Mouse (Mus musculus): ENCODE measurements around the gene Zfyve21. TPM values are rescaled to one million over a fixed set of nuclear protein-coding genes. Genes with fewer than 3 reads are reported as not detected.

Gene Zfyve21
- polyA plus RNA-seq, 1 experiment, result 77.7 TPM

GRCm38 (mm10) chr12:111830375-111830774 lies 16.4 kb downstream of the Zfyve21 start:
- Histone ChIP-seq H3ac (ENCODE audit: control insufficient read depth, insufficient read length) (no peak overlapping the region), H3K27me3 (ENCODE audit: control insufficient read depth, insufficient read depth, insufficient read length) (no peaks in the 10 kb centered on the region), H3K4me2 (ENCODE audit: low read depth) (no peak overlapping the region), H3K36me3 (ENCODE audit: control insufficient read depth, insufficient read depth) (peaks cover 21% of the 10 kb centered on the region), H3K4me3 (no peak overlapping the region), H3K79me2 (ENCODE audit: control insufficient read depth, insufficient read depth) (no peaks in the 10 kb centered on the region)
- no peak for TF ChIP-seq CEBPB (IDR thresholded peaks at IDR 0.05; ENCODE audit: insufficient read depth, poor library complexity, severe bottlenecking)

DNA sequence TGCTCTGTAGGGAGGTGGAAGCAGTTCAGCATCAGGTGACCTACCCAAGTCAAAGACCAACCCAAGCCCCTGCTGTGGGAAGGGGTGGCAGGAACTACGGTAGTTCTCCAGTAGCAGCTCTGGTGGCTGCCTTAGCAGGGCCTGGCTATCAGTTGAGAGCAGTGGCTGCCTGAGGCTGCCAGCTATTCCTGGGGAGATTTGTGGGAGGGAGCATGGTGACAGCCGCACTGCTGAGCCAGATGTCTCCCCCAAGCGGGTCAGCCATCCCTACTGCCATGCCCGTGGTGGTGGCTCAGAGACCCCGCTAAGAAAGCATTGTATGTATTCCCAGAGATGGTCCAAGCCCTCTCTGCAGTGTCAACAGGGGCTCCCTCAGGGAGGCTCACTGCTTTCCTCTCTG lies 18.7 kb downstream of the Zfyve21 start:
- H3ac ChIP-seq (ENCODE audit: control insufficient read depth, insufficient read length), result no peak overlapping the region
- no peak overlapping the region for H3K4me2 ChIP-seq (ENCODE audit: low read depth)
- no peaks in the 10 kb centered on the region for H3K27me3 ChIP-seq (ENCODE audit: control insufficient read depth, insufficient read depth, insufficient read length)
- H3K36me3 ChIP-seq (ENCODE audit: control insufficient read depth, insufficient read depth), result peaks cover 20% of the 10 kb centered on the region
- TF ChIP-seq TCF12 (IDR thresholded peaks at IDR 0.05; ENCODE audit: insufficient read depth, poor library complexity, severe bottlenecking) (no peak), MYOG (IDR thresholded peaks at IDR 0.05; ENCODE audit: control insufficient read depth in 1 of 3, insufficient read depth in 1 of 3, insufficient read length in 2 of 3, low read depth in 2 of 3) (no peak), POLR2AphosphoS2 (IDR thresholded peaks at IDR 0.05; ENCODE audit: insufficient read length, low read depth) (no peak), MYOD1 (IDR thresholded peaks at IDR 0.05; ENCODE audit: control insufficient read depth in 1 of 3, insufficient read length in 2 of 3, low read depth in 2 of 3) (no peak)
- no peak overlapping the region for H3K4me3 ChIP-seq
- H3K79me2 ChIP-seq (ENCODE audit: control insufficient read depth, insufficient read depth), result no peaks in the 10 kb centered on the region

DNA sequence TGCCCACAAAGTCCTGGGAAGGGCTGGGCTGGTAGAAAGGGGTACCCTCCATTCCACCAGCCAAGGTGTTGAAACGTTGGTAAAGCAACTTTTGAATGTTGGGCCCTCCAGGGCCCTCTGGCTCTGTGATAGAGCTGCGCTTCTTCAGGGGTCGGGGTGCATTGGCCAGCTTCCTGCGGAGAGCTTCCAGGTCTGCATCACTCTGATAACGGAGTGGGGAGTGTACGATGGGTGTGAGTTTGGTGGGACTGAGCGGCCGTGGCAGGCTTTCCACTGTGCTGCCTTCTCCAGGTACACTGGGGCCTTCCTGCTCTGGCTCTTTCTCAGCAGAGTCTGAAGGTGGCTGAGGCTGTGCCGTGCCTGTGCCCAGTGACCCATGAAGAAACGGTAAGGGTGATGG lies 19.5 kb downstream of the Zfyve21 start:
- no peaks in the 10 kb centered on the region for H3K27me3 ChIP-seq (ENCODE audit: control insufficient read depth, insufficient read depth, insufficient read length)
- peaks cover 18% of the 10 kb centered on the region for H3K36me3 ChIP-seq (ENCODE audit: control insufficient read depth, insufficient read depth)
- no peak overlapping the region for H3K4me2 ChIP-seq (ENCODE audit: low read depth)
- H3K79me2 ChIP-seq (ENCODE audit: control insufficient read depth, insufficient read depth), result no peaks in the 10 kb centered on the region
- no peak overlapping the region for H3ac ChIP-seq (ENCODE audit: control insufficient read depth, insufficient read length)
- TF ChIP-seq CEBPB (IDR thresholded peaks at IDR 0.05; ENCODE audit: insufficient read depth, poor library complexity, severe bottlenecking), result no peak
- no peak for TF ChIP-seq MAX (IDR thresholded peaks at IDR 0.05; ENCODE audit: low read depth)
- TF ChIP-seq USF1 (IDR thresholded peaks at IDR 0.05; ENCODE audit: low read depth), result no peak
- no peak for TF ChIP-seq MYOG (IDR thresholded peaks at IDR 0.05; ENCODE audit: control insufficient read depth in 1 of 3, insufficient read depth in 1 of 3, insufficient read length in 2 of 3, low read depth in 2 of 3)
- no peak for TF ChIP-seq POLR2A (IDR thresholded peaks at IDR 0.05; ENCODE audit: insufficient read length, low read depth)
- TF ChIP-seq POLR2AphosphoS2 (IDR thresholded peaks at IDR 0.05; ENCODE audit: insufficient read length, low read depth), result peak; percentile 15
- TF ChIP-seq REST (IDR thresholded peaks at IDR 0.05; ENCODE audit: insufficient read depth, insufficient read length), result no peak
- no peak overlapping the region for H3K4me3 ChIP-seq

GRCm38 (mm10) chr12:111842565-111843433 lies 28.8 kb downstream of the Zfyve21 start:
- Histone ChIP-seq H3K4me2 (ENCODE audit: low read depth) (no peak overlapping the region), H3K36me3 (ENCODE audit: control insufficient read depth, insufficient read depth) (no peaks in the 10 kb centered on the region), H3K79me2 (ENCODE audit: control insufficient read depth, insufficient read depth) (no peaks in the 10 kb centered on the region), H3K4me3 (no peak overlapping the region), H3K27me3 (ENCODE audit: control insufficient read depth, insufficient read depth, insufficient read length) (no peaks in the 10 kb centered on the region), H3ac (ENCODE audit: control insufficient read depth, insufficient read length) (no peak overlapping the region)
- no peak for TF ChIP-seq MAX (IDR thresholded peaks at IDR 0.05; ENCODE audit: low read depth)
- TF ChIP-seq SRF (IDR thresholded peaks at IDR 0.05; ENCODE audit: control insufficient read depth, insufficient read length, low read depth), result no peak
- TF ChIP-seq TCF12 (IDR thresholded peaks at IDR 0.05; ENCODE audit: insufficient read depth, poor library complexity, severe bottlenecking), result no peak
- TF ChIP-seq USF1 (IDR thresholded peaks at IDR 0.05; ENCODE audit: low read depth), result no peak
- TF ChIP-seq MYOG (IDR thresholded peaks at IDR 0.05; ENCODE audit: control insufficient read depth in 1 of 3, insufficient read depth in 1 of 3, insufficient read length in 2 of 3, low read depth in 2 of 3), result no peak
- no peak for TF ChIP-seq CEBPB (IDR thresholded peaks at IDR 0.05; ENCODE audit: insufficient read depth, poor library complexity, severe bottlenecking)
- TF ChIP-seq POLR2AphosphoS2 (IDR thresholded peaks at IDR 0.05; ENCODE audit: insufficient read length, low read depth), result no peak

DNA sequence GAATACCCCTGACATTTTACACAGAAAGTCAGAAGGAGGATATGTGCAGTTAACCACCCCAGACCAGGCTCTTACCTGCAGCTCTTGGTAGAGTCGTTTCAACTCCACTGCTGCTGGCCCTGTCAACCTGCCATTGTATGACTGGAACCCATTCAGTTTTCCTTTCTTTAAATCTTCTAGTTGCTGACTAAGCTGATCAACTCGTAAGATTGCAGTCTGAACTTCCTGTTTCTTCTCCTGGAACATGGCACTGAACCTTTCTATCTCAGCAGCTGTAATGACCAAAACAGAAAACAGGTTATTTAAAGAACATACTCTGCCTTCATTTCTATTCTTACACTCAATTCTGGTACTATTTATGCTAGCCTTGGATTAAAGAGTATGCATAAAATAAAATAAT lies 29.5 kb downstream of the Zfyve21 start:
- Histone ChIP-seq H3ac (ENCODE audit: control insufficient read depth, insufficient read length) (no peak overlapping the region), H3K79me2 (ENCODE audit: control insufficient read depth, insufficient read depth) (no peaks in the 10 kb centered on the region), H3K4me3 (no peak overlapping the region), H3K27me3 (ENCODE audit: control insufficient read depth, insufficient read depth, insufficient read length) (no peaks in the 10 kb centered on the region), H3K4me2 (ENCODE audit: low read depth) (no peak overlapping the region), H3K36me3 (ENCODE audit: control insufficient read depth, insufficient read depth) (no peaks in the 10 kb centered on the region)
- no peak for TF ChIP-seq CEBPB (IDR thresholded peaks at IDR 0.05; ENCODE audit: insufficient read depth, poor library complexity, severe bottlenecking)
- no peak for TF ChIP-seq POLR2A (IDR thresholded peaks at IDR 0.05; ENCODE audit: insufficient read length, low read depth)
- TF ChIP-seq TCF12 (IDR thresholded peaks at IDR 0.05; ENCODE audit: insufficient read depth, poor library complexity, severe bottlenecking), result no peak
- TF ChIP-seq SRF (IDR thresholded peaks at IDR 0.05; ENCODE audit: control insufficient read depth, insufficient read length, low read depth), result no peak
- no peak for TF ChIP-seq REST (IDR thresholded peaks at IDR 0.05; ENCODE audit: insufficient read depth, insufficient read length)
- TF ChIP-seq MYOD1 (IDR thresholded peaks at IDR 0.05; ENCODE audit: control insufficient read depth in 1 of 3, insufficient read length in 2 of 3, low read depth in 2 of 3), result no peak
- TF ChIP-seq E2F4 (IDR thresholded peaks at IDR 0.05; ENCODE audit: insufficient read depth), result no peak
- TF ChIP-seq MYOG (IDR thresholded peaks at IDR 0.05; ENCODE audit: control insufficient read depth in 1 of 3, insufficient read depth in 1 of 3, insufficient read length in 2 of 3, low read depth in 2 of 3), result no peak
- TF ChIP-seq TCF3 (IDR thresholded peaks at IDR 0.05; ENCODE audit: insufficient read length, low read depth), result no peak
- TF ChIP-seq POLR2AphosphoS2 (IDR thresholded peaks at IDR 0.05; ENCODE audit: insufficient read length, low read depth), result no peak
- no peak for TF ChIP-seq USF1 (IDR thresholded peaks at IDR 0.05; ENCODE audit: low read depth)
